Mouse (Mus musculus) mature B cell (primary cell): ENCODE data around the gene Lyrm1.

Experiments
- in situ Hi-C: fragments of 300-500 bp; cut with MboI; formaldehyde crosslinking; loops from 2 replicates; pipeline ENCODE4 v1.14.3; 2019

The Lyrm1 gene

DNA sequence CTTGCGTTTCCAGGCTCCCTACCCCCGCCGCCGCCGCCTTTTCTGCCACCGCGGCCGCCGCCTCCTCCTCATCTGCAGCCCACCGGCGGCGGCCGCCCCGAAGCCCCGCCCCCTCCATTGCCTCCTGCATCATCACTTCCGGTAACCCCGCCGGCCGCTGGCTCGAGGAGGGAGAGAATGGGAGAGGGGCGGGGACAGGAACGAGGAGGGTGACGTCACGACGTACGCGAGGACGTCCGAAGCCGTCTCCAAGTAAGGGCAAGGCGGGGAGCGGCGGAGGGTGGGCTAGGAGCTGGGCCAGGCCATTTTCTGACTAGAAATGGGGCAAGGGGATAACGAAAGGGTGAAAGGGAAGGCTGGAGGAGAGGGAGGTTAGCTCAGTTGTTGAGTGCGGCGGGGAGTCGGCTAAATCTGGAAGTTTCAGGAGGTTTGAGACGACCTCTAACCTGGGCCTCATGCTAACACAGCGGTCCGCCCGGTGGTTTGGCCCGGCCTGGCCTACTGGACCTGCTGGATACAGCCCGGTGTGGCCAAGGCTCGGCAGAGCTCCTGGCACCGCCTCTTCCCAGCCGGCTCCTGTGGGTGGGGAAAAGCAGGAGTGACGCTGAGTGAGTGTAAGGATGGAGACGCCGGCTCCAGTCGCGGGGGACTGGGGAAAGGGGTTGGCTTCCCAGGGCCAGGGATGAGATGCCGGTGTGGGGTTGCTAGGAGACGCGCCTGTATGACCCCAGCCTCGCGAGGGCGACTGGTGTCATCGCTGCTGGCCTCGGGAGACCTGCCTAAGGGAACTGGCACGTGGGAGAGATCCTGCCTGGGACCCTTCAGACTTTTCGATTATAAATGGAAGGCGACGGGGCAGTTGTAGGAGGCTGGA is at the start of gene Lyrm1, which contains the start of gene Dcun1d3:
Gene Lyrm1 (plus strand): TSS at position 223 of the 874 bp plus-strand sequence.
Gene Dcun1d3 (minus strand): TSS at position 660 of the 874 bp plus-strand sequence.
- in situ Hi-C loops, result loop anchor here (25.0 kb wide), 2 partner anchors 741 to 941 kb away; partner anchors contain the start of genes Eef2k and Uqcrc2

- in situ Hi-C loops, result no loop called here
Observed at GRCm38 (mm10) chr7:119847396-119847795, 48.3 kb upstream of the Lyrm1 start.

GRCm38 (mm10) chr7:119849096-119849495 is 46.6 kb upstream of the Lyrm1 start:
- in situ Hi-C loops, result no loop called here

- in situ Hi-C loops, result no loop called here
Observed at GRCm38 (mm10) chr7:119850737-119851136, 44.9 kb upstream of the Lyrm1 start.

- in situ Hi-C loops, result no loop called here
Observed at GRCm38 (mm10) chr7:119852494-119852893, 43.2 kb upstream of the Lyrm1 start.

DNA sequence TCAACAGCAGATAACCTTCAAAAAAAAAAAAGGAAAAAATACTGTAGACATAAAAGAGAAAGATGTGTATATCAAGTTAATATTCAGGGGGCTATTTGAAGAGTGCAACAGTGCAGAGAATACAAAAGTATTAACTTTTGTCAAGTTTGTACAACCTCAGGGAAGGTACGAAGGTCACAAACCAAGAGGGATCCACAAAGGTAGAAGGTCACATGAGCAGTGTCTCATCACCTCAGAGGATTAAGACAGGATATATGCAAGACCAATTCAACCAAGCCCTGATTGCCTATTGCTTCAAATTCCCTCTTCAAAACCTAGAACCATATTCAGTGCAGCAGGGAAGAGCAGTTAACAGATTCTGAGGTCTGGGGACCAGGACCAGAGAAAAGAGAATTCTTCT is 42.5 kb upstream of the Lyrm1 start:
- in situ Hi-C loops, result no loop called here

- in situ Hi-C loops, result no loop called here
Observed at GRCm38 (mm10) chr7:119854362-119854761, 41.3 kb upstream of the Lyrm1 start.

DNA sequence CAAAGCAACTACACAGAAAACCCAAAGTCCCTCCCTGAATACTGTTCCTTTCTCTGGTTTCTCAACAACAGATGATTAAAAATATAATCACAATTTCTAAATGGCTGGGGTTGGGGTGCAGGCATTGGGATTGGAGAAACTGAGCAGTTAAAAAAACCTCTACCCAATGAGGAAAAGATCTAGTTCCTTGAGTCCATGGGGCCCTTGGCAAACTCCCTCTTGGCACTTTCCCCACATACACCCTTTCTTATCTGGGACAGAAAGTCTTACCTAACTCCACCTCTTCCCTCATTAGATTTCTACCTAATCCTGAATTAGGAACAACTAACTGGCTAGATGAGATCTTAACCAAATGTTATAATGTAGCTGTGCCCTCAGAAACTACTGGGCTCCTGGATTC is 40.6 kb upstream of the Lyrm1 start:
- in situ Hi-C loops, result no loop called here

- in situ Hi-C loops, result no loop called here
Observed at GRCm38 (mm10) chr7:119859476-119859875, 36.2 kb upstream of the Lyrm1 start.

DNA sequence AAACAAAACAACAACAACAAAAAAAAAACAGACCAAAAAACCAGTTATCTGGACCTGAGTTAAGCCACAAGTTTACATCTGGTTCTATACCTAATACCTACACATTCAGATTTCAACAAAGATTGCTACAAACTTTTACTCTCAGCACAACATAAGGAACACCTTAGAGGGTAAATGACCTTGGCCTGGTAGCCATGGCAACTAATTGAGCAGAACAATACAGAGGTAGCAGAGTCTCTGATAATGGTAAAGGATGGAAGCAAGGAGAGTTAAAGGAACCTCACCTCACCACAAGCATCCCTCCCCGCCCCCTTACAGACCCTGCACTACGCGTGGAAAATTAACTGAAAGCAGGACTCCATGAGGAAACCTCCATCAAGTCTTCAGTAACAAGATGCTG is 35.5 kb upstream of the Lyrm1 start:
- in situ Hi-C loops, result no loop called here

DNA sequence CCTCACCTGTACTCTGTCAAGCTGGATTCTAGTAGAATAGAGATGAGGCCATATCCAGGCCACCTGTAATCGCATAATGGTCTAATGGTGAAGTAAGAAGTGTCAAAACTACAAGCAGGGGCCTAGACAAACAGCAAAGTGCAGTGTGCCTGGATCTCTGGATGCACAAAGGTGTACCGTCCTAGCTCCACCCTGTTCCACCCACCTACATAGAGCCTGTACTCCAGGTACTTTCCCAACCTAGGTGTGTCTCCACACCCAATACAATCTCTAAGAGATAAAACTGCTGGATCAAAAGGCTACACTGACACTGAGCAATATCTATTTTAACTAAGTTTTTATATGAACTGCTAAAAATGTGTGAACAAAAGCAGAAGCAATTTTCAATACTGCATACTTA is 35.1 kb upstream of the Lyrm1 start:
- in situ Hi-C loops, result no loop called here

DNA sequence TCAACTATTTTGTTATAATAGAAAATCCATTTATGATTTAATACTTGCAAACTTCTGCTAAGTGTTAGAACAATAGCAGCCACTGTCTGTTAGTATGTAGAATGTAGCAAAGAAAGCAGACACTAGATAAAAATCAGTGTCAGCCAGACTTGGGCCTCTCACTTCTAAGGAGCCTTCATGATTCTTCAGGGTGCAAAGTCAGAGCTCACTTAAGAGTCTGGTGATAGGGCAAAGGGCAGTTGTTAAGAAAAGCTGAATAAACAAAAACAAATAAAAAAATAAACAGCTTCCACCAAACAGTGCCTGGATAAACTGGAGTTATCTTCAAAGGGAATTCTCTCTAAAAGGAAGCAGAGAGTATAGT is 34.7 kb upstream of the Lyrm1 start:
- in situ Hi-C loops, result no loop called here

GRCm38 (mm10) chr7:119861335-119862091 is 34.1 kb upstream of the Lyrm1 start:
- in situ Hi-C loops, result no loop called here

DNA sequence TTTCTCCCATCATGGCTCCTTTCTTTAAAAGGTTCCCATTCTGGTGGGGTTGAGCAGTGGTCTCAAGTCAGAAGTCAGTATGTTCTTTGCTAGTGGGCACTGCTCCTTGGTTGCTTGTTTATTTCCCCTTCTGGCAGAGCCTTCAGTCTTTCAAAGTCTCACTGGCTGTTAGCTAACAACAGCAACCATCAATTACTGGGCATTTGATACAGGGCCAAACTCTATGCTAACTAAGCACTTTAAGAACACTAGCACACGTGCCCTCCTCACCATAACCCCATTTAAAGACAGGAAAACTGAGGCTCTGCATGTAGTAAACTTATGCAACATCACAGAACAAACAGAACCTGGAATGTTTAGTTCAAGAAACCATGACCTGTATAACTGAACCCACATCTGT is 33.5 kb upstream of the Lyrm1 start:
- in situ Hi-C loops, result no loop called here

GRCm38 (mm10) chr7:119864500-119864899 is 31.2 kb upstream of the Lyrm1 start:
- in situ Hi-C loops, result no loop called here

DNA sequence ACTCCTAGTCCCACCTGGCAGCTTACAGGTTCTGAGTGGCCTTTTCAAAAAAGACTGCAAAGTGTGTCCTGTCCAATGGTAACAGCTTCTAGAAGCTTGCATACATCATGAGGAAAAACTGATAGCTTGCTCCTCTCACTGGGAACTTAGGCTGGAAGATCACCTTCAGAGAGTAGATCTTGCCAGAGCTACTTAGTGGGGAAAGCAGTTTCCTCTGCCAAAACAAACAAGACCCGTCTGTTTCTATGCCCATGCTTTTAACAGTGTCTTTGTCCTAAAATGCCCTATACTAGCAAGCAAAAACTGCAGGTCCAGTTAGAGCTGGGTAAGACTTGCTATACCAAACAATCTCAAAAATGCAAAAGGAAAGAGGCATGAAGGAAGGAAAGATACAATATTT is 29.5 kb upstream of the Lyrm1 start:
- in situ Hi-C loops, result no loop called here

- in situ Hi-C loops, result no loop called here
Observed at GRCm38 (mm10) chr7:119872204-119872603, 23.5 kb upstream of the Lyrm1 start.

GRCm38 (mm10) chr7:119873050-119873449 is 22.6 kb upstream of the Lyrm1 start:
- in situ Hi-C loops, result no loop called here

GRCm38 (mm10) chr7:119875776-119876440 is 19.8 kb upstream of the Lyrm1 start:
- in situ Hi-C loops, result loop anchor here (25.0 kb wide), 2 partner anchors 761 to 961 kb away; partner anchors contain the start of genes Eef2k and Uqcrc2

- in situ Hi-C loops, result loop anchor here (25.0 kb wide), 2 partner anchors 758 to 958 kb away; partner anchors contain the start of genes Eef2k and Uqcrc2
Observed at GRCm38 (mm10) chr7:119879171-119879570, 16.5 kb upstream of the Lyrm1 start.

- in situ Hi-C loops, result loop anchor here (25.0 kb wide), 2 partner anchors 757 to 957 kb away; partner anchors contain the start of genes Eef2k and Uqcrc2
Observed at GRCm38 (mm10) chr7:119880345-119880744, 15.3 kb upstream of the Lyrm1 start.

DNA sequence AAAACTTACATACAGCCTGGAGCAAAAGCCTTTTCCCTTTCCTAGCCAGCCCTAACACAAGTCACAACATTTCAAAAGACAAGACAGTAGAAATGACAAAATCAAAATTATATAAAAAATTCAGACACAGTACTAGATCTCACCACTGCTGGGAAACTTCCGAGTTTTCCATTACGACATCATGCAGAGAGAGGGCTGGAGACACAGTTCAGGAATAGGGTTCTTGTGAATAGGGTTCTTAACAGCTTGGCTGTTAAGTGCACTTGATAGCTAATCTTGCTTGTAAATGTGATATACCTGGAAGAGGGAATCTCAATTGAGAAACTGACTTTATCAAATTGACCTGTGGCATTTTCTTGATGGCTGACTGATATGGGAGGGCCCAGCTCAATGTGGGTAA is 14.4 kb upstream of the Lyrm1 start:
- in situ Hi-C loops, result loop anchor here (25.0 kb wide), 2 partner anchors 756 to 956 kb away; partner anchors contain the start of genes Eef2k and Uqcrc2
